Mouse (Mus musculus): Measurements from ENCODE around the gene Zfp281. TPM values are rescaled to one million over a fixed set of nuclear protein-coding genes. Genes with fewer than 3 reads are reported as not detected.

The Zfp281 gene
- polyA plus RNA-seq, 1 experiment: 2.3 TPM

DNA sequence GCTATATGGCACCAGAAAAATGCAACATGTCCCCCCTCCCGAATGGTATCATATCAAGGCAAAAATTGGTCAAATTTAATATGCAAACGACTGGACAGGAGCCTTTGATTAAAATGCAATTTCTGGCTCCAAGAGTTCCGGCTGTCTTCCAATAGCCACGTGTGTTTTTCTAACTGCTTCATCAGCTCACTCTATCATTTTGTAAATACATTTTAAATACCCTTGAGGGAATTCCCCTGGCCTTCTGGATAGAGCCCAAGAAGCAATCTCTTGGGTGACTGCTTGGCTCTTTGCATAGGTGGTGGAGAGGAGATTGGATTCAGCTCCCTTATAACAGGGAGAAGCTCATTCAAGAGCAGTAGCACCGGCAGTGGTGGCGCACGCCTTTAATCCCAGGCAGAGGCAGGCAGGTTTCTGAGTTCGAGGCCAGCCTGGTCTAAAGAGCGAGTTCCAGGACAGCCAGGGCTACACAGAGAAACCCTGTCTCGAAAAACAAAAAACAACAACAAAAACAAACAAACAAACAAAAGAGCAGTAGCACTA, 23.3 kb upstream of the Zfp281 start:
- H3K4me3 ChIP-seq (ENCODE audit: insufficient read depth, low read depth, low read length): no peak overlapping the region
- H3K27me3 ChIP-seq (replicated peaks; ENCODE audit: control insufficient read depth, insufficient read depth, low read length): no peaks in the 10 kb centered on the region
- DNase-seq: no peak
- H3K36me3 ChIP-seq (ENCODE audit: control insufficient read depth, insufficient read depth, low read length): no peaks in the 10 kb centered on the region
- TF ChIP-seq POLR2A (IDR thresholded peaks at IDR 0.05; ENCODE audit: low read depth, low read length) (no peak), CTCF (conservative IDR thresholded peaks at IDR 0.05; ENCODE audit: insufficient read depth, insufficient read length, low read depth, low read length) (no peak)
- no peaks in the 10 kb centered on the region for H3K4me1 ChIP-seq (ENCODE audit: control insufficient read depth, insufficient read depth, low read length)
- H3K27ac ChIP-seq (ENCODE audit: insufficient read depth, low read depth, low read length): no peak overlapping the region
- WGBS: 80% methylated on average over 10 of the region's 10 CpGs

DNA sequence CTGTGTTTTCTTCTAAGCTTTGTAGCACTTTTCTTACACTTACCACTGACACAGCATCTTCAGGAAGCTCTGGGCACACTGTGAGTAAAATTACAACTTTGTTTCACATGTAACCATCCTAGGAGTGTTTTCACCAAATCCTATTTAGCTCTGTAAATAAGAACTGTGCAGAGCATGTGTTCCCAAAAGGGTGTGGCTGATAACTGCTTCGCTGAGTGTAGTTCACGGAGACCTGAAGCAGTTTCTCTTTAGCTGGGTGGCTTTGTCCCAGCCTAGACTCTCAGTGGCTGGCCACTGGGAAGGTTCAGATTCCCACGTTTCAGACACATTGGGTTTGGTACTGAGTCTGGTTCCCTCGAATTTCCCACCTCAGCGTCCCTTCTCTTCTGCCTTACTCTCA, 22.4 kb upstream of the Zfp281 start:
- Histone ChIP-seq H3K4me3 (ENCODE audit: insufficient read depth, low read depth, low read length) (no peak overlapping the region), H3K4me1 (ENCODE audit: control insufficient read depth, insufficient read depth, low read length) (no peaks in the 10 kb centered on the region), H3K27ac (ENCODE audit: insufficient read depth, low read depth, low read length) (no peak overlapping the region), H3K27me3 (replicated peaks; ENCODE audit: control insufficient read depth, insufficient read depth, low read length) (no peaks in the 10 kb centered on the region), H3K36me3 (ENCODE audit: control insufficient read depth, insufficient read depth, low read length) (no peaks in the 10 kb centered on the region)
- 84% methylated on average over 5 of the region's 5 CpGs for WGBS
- DNase-seq: no peak
- no peak for TF ChIP-seq POLR2A (IDR thresholded peaks at IDR 0.05; ENCODE audit: low read depth, low read length)
- TF ChIP-seq CTCF (conservative IDR thresholded peaks at IDR 0.05; ENCODE audit: insufficient read depth, insufficient read length, low read depth, low read length): no peak

DNA sequence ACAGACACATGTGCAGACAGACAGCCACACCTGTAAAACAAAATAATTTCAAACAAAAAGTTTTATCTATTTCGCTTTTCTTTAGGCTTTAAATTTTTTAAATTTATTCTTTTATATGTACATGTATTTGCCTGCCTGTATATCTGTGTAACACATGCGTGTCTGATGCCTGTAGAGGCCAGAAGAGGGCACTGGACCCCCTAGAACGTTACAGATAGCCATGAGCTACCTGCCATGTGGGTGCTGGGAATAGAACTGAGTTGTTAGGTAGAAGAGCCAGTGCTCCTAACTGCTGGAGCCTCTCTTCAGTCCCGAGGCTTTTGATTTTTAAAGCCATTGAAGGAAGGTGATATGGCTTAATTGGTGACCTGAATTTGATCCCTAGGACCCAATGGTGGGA, 20.5 kb upstream of the Zfp281 start:
- TF ChIP-seq POLR2A (IDR thresholded peaks at IDR 0.05; ENCODE audit: low read depth, low read length) (no peak), CTCF (conservative IDR thresholded peaks at IDR 0.05; ENCODE audit: insufficient read depth, insufficient read length, low read depth, low read length) (no peak; the same call in 1 of the 2 replicates)

DNA sequence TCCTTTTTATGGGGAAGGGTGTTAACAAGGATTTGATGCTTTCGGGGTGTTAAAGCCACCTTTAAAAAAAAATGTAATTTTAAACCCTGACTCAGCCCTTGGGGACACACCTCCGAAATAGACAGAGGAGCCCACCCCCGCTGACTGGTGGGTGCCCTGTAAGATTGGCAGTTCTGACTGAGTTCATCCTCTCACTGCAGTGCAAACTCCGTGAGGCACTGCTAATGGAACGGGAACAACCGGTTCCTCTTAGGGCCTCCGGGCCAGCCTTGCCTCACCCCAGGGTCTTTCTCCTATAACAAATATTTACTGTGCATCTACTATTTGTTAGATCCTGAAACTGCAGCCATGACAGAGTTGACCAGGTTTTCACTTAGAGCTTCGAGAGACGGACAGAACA, 18.9 kb upstream of the Zfp281 start:
- WGBS: 80% methylated on average over 9 of the region's 9 CpGs

More for the DNA sequence above, 20.5 kb upstream of the Zfp281 start:
- Histone ChIP-seq H3K27ac (ENCODE audit: insufficient read depth, low read depth, low read length) (no peak overlapping the region), H3K4me1 (ENCODE audit: control insufficient read depth, insufficient read depth, low read length) (no peaks in the 10 kb centered on the region), H3K36me3 (ENCODE audit: control insufficient read depth, insufficient read depth, low read length) (no peaks in the 10 kb centered on the region), H3K27me3 (replicated peaks; ENCODE audit: control insufficient read depth, insufficient read depth, low read length) (no peaks in the 10 kb centered on the region), H3K4me3 (ENCODE audit: insufficient read depth, low read depth, low read length) (no peak overlapping the region)
- 83% methylated on average over 4 of the region's 4 CpGs for WGBS
- DNase-seq: no peak

DNA sequence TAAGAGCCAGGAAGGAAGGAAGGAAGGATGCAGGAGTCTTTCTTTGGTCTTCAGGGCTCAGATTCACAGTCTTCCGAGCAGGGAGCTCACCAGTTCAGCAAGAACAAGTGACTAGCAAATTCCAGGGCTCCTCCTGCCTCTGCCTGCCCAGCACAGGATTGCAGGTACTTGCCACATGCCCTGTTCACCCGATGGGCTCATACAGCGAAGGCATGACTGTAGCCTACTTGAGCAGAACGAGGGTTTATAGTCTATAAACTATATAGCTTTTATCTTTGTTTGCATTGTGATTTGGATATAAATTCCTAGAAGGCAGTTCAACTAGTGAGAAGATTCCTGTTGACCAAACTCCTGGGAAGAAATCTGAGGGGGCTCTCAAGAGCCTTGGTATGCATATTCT, 18.4 kb upstream of the Zfp281 start:
- TF ChIP-seq POLR2A (IDR thresholded peaks at IDR 0.05; ENCODE audit: low read depth, low read length): no peak
- TF ChIP-seq CTCF (conservative IDR thresholded peaks at IDR 0.05; ENCODE audit: insufficient read depth, insufficient read length, low read depth, low read length): no peak
- WGBS: 87% methylated on average over 4 of the region's 4 CpGs
- Histone ChIP-seq H3K4me3 (ENCODE audit: insufficient read depth, low read depth, low read length) (no peak overlapping the region), H3K27me3 (replicated peaks; ENCODE audit: control insufficient read depth, insufficient read depth, low read length) (no peaks in the 10 kb centered on the region), H3K36me3 (ENCODE audit: control insufficient read depth, insufficient read depth, low read length) (no peaks in the 10 kb centered on the region), H3K27ac (ENCODE audit: insufficient read depth, low read depth, low read length) (no peak overlapping the region), H3K4me1 (ENCODE audit: control insufficient read depth, insufficient read depth, low read length) (no peaks in the 10 kb centered on the region)
- DNase-seq: no peak

More for the DNA sequence above, 18.9 kb upstream of the Zfp281 start:
- no peak overlapping the region for H3K27ac ChIP-seq (ENCODE audit: insufficient read depth, low read depth, low read length)
- TF ChIP-seq CTCF (conservative IDR thresholded peaks at IDR 0.05; ENCODE audit: insufficient read depth, insufficient read length, low read depth, low read length): no peak
- TF ChIP-seq POLR2A (IDR thresholded peaks at IDR 0.05; ENCODE audit: low read depth, low read length): no peak
- H3K27me3 ChIP-seq (replicated peaks; ENCODE audit: control insufficient read depth, insufficient read depth, low read length): no peaks in the 10 kb centered on the region
- H3K36me3 ChIP-seq (ENCODE audit: control insufficient read depth, insufficient read depth, low read length): no peaks in the 10 kb centered on the region
- H3K4me3 ChIP-seq (ENCODE audit: insufficient read depth, low read depth, low read length): no peak overlapping the region
- DNase-seq: no peak
- H3K4me1 ChIP-seq (ENCODE audit: control insufficient read depth, insufficient read depth, low read length): no peaks in the 10 kb centered on the region

DNA sequence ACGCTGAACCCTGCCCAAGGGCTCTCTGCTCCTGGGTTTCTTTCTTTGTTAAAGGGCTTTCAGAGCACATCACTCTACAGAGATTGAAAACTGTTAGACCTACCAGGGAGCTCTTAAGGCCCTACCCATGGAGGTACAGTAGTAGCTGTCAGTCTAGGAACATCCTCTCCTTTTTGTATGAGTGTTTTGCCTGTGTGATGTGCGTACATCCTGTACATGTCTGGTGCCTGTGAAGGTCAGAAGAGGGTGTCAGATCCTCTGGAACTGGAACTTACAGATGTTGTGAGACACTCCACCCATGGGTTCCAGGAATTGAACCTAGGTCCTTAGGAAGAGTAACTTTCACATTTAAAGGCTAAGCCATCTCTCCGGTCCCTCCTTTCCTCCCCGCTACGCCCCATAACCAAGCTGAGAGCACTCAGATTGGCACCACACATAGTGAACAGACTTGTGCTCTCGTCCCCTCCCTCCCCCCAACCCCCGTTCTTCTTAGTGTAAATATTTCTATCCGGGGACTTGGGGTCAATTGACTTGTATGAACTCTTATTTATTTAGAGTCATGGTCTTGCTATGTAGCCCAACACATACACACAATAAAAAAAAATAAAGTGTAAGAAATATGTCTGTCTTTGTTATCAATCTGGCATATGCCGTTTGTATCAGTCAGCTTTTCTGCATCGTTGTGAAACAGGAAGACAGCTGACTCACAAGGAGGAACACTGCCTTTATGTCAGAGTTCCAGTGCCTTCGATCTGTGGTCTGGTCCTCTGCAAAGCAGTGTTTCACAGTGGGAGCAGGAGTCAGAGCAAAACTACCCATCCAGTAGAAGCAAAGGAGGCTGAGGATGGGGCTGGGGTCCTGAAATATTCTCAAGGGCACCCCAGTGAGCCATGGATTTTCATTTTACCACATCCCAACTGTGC, 16.1 kb upstream of the Zfp281 start:
- WGBS: 78% methylated on average over 11 of the region's 11 CpGs

DNA sequence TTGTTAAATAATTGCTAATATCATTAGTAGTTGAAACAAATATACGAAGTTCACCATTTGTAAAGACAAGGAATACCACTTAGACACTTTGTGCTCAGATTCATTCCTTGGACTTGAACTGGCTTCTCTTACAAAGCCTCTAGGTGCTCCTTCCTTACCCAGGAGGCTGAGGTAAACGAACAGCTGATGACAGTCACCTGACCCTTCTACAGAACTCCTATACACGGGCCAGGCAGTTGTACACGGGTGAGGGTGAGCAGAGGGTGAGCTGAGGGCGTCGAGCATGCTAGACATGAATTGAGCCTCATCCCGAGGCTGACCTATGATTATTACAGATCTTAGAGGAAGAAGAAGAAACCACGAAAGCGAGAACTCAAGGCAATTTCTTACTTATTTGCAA, 12.9 kb upstream of the Zfp281 start:
- no peak overlapping the region for H3K4me3 ChIP-seq (ENCODE audit: insufficient read depth, low read depth, low read length)
- DNase-seq: no peak
- no peaks in the 10 kb centered on the region for H3K4me1 ChIP-seq (ENCODE audit: control insufficient read depth, insufficient read depth, low read length)
- no peak overlapping the region for H3K27ac ChIP-seq (ENCODE audit: insufficient read depth, low read depth, low read length)
- no peaks in the 10 kb centered on the region for H3K36me3 ChIP-seq (ENCODE audit: control insufficient read depth, insufficient read depth, low read length)
- no peak for TF ChIP-seq CTCF (conservative IDR thresholded peaks at IDR 0.05; ENCODE audit: insufficient read depth, insufficient read length, low read depth, low read length)
- TF ChIP-seq POLR2A (IDR thresholded peaks at IDR 0.05; ENCODE audit: low read depth, low read length): no peak
- 79% methylated on average over 9 of the region's 9 CpGs for WGBS
- H3K27me3 ChIP-seq (replicated peaks; ENCODE audit: control insufficient read depth, insufficient read depth, low read length): no peaks in the 10 kb centered on the region

More for the DNA sequence above, 16.1 kb upstream of the Zfp281 start:
- no peak overlapping the region for H3K4me3 ChIP-seq (ENCODE audit: insufficient read depth, low read depth, low read length)
- no peak overlapping the region for H3K27ac ChIP-seq (ENCODE audit: insufficient read depth, low read depth, low read length)
- DNase-seq: no peak
- no peaks in the 10 kb centered on the region for H3K27me3 ChIP-seq (replicated peaks; ENCODE audit: control insufficient read depth, insufficient read depth, low read length)
- TF ChIP-seq CTCF (conservative IDR thresholded peaks at IDR 0.05; ENCODE audit: insufficient read depth, insufficient read length, low read depth, low read length) (no peak), POLR2A (IDR thresholded peaks at IDR 0.05; ENCODE audit: low read depth, low read length) (no peak)
- H3K4me1 ChIP-seq (ENCODE audit: control insufficient read depth, insufficient read depth, low read length): no peaks in the 10 kb centered on the region
- no peaks in the 10 kb centered on the region for H3K36me3 ChIP-seq (ENCODE audit: control insufficient read depth, insufficient read depth, low read length)

All from kidney, adult 2 months (tissue).